Mouse (Mus musculus) intestine, embryonic 16.5 days (tissue): ENCODE measurements around the gene Ccdc120. TPM values are rescaled to one million over a fixed set of nuclear protein-coding genes. Genes with fewer than 3 reads are reported as not detected.

ENCODE experiments used
- ATAC-seq: fragments of 200-750 bp; cut with Nextera tagmentation; 2 replicates; pipeline ENCODE4 v1.8.0; 2017; ENCODE audit warnings: moderate TSS enrichment, moderate library complexity
- H3K27ac ChIP-seq: fragments of 300-500 bp; sonication (generic); 2 replicates; pipeline ENCODE4 v1.5.1; 2014; ENCODE audit warnings: mild to moderate bottlenecking, low read length
- H3K27me3 ChIP-seq: fragments of 300-500 bp; sonication (generic); replicated peaks from 2 replicates; pipeline ENCODE4 v1.6.1; 2014; ENCODE audit warnings: low read length, control low read depth, mixed read lengths; ENCODE audit not compliant: control insufficient read depth, insufficient read depth
- H3K36me3 ChIP-seq: fragments of 300-500 bp; sonication (generic); 2 replicates; pipeline ENCODE4 v1.6.1; 2014; ENCODE audit warnings: low read length, control low read depth; ENCODE audit not compliant: control insufficient read depth, insufficient read depth
- H3K4me1 ChIP-seq: fragments of 300-500 bp; sonication (generic); 2 replicates; pipeline ENCODE4 v1.6.1; 2014; ENCODE audit warnings: low read length, control low read depth, mixed read lengths; ENCODE audit not compliant: control insufficient read depth, insufficient read depth
- H3K4me2 ChIP-seq: fragments of 300-500 bp; sonication (generic); 2 replicates; pipeline ENCODE4 v1.6.1; 2014; ENCODE audit warnings: low read depth, low read length, control low read depth
- H3K4me3 ChIP-seq: fragments of 300-500 bp; sonication (generic); 2 replicates; pipeline ENCODE4 v1.5.1; 2014; ENCODE audit warnings: mild to moderate bottlenecking, low read length
- H3K9ac ChIP-seq: fragments of 300-500 bp; sonication (generic); 2 replicates; pipeline ENCODE4 v1.6.1; 2014; ENCODE audit warnings: low read depth, low read length
- H3K9me3 ChIP-seq: fragments of 300-500 bp; sonication (generic); 2 replicates; pipeline ENCODE4 v1.6.1; 2016; ENCODE audit warnings: low read length, control low read depth; ENCODE audit not compliant: control insufficient read depth
- WGBS: fragments of 180-500 bp; shearing (Covaris S2); extraction: QIAGEN DNeasy Blood & Tissue Kit; methylation state at CpG from one replicate; pipeline ENCODE4 v1.1.7; 2014; 5-methylcytosine and 5-hydroxymethylcytosine counted together
- polyA plus RNA-seq: library from polyadenylated mRNA; unstranded; fragments of >200 nt; fragmentation: Nextera tagmentation; extraction: Ambion mirVana; gene quantifications from 2 replicates; pipeline ENCODE4 v1.2.1, GENCODE M21; 2015

Ccdc120 gene
- 9.2 and 12.0 TPM in 2 replicates for polyA plus RNA-seq

DNA sequence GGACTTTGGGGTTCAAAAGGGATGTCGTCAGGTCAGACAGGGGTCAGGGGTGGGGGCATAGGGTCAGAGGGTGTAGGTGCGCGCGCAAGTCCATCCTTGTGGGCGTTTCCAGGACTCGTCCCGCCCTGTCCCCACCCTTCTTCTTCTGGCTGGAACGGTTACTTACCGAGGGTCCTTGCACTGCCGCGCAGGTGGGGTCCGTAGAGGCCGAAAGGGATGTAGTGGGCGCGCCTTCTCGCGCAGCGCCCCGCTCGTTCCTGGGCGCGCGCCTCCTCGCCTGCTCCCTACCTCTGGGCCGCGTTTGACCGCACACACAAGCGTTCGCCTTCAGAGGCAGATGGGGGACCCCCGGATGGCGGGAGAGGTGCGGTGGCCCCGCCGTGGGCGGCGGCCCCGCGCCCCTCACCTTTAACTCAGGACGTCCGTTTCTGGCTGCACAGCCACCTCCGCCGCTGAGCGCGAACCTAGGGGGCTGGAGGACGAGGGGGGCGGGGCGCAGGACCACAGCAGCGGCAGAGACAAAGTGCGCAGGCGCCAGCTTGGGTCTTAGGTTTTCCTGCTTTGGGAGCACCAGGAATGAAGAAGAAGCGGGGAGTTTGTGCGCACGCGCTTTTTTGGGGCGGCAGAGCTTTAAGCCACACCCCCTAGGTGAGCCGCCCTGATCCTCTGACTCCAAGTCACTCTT is at the start of gene Ccdc120:
TSS of gene Ccdc120 (minus strand) at position 474 of the 685 bp plus-strand sequence.
- H3K27me3 ChIP-seq: no peaks in the 10 kb centered on the region
- H3K27ac ChIP-seq: no peak within 1 kb of the TSS
- peak within 1 kb of the TSS; percentile 50 for H3K4me2 ChIP-seq
- H3K9ac ChIP-seq: peak within 1 kb of the TSS; percentile 78
- peak; percentile 83 for ATAC-seq
- H3K36me3 ChIP-seq: no peaks in the 10 kb centered on the region
- H3K9me3 ChIP-seq: no peaks in the 10 kb centered on the region
- peak within 1 kb of the TSS; percentile 65 for H3K4me3 ChIP-seq
- 9% methylated on average over 47 of the region's 56 CpGs for WGBS
- peaks cover 2% of the 10 kb centered on the region; the same call in 1 of the 2 replicates for H3K4me1 ChIP-seq

DNA sequence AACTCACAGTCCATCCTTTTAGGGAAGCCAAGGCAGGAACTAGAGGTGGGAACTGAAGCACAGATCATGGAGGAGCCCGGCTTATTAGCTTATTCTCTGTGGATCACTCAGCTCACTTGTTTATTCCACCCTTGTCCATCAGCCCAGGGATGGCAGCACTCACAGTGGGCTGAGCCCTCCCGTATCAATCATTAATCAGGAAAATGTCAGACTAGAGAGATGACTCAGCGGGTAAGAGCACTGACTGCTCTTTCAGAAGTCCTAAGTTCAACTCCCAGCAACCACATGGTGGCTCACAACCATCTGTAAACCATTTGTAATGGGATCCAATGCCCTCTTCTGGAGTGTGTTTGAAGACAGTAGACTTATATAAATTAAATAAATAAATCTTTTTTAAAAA is 46.6 kb upstream of the Ccdc120 start:
- H3K36me3 ChIP-seq: 0 out of 2 replicates have a peak, but pooled peaks cover 3% of the 10 kb centered on the region
- H3K4me1 ChIP-seq: no peaks in the 10 kb centered on the region
- H3K27ac ChIP-seq: no peak overlapping the region
- ATAC-seq: peak; percentile 70
- no peaks in the 10 kb centered on the region for H3K27me3 ChIP-seq
- H3K4me3 ChIP-seq: no peak overlapping the region
- H3K9me3 ChIP-seq: no peaks in the 10 kb centered on the region
- H3K9ac ChIP-seq: no peak overlapping the region
- no peak overlapping the region for H3K4me2 ChIP-seq
- 66% methylated on average over 3 of the region's 3 CpGs for WGBS

DNA sequence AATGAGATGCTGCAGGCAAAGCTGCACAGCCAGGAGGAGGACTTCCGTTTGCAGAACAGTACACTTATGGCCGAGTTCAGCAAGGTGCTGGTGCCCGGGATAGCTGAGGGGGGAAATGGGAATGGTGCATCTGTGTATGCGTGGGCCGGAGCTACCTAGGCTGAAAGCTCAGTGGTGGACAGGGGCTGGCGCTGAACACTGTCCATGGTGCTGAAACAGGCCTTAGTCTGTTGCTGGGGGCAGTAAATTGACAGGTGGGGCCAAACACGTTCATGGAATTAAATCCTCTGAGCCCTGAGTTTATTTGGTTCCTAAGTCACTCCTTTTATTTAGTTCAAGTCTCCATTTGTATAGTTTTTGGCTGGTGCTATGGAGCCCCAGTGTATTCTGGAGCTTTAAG is 44.3 kb upstream of the Ccdc120 start:
- no peak overlapping the region for H3K4me3 ChIP-seq
- no peaks in the 10 kb centered on the region for H3K9me3 ChIP-seq
- no peak for ATAC-seq
- H3K9ac ChIP-seq: no peak overlapping the region
- H3K27me3 ChIP-seq: no peaks in the 10 kb centered on the region
- 25% methylated on average over 7 of the region's 7 CpGs for WGBS
- no peak overlapping the region for H3K4me2 ChIP-seq
- H3K4me1 ChIP-seq: peaks cover 4% of the 10 kb centered on the region; the same call in 1 of the 2 replicates
- no peak overlapping the region for H3K27ac ChIP-seq
- 0 out of 2 replicates have a peak, but pooled peaks cover 3% of the 10 kb centered on the region for H3K36me3 ChIP-seq

DNA sequence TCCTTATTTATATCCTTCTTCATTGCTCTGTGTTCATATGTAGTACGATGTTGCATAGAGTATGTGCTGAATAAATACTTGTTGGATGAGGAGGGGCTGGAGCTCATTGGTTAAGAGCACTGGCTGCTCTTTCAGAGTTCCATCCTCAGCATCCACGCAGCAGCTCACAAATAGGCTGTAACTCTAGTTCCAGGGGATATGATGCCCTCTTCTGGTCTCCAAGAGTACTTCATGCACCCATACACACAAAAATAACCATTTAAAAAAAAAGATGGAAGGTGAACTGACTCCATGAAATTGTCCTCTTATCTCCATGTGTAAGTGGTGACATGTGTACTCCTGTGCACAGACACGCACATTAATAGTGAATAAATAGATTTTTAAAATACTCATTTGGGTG is 42.7 kb upstream of the Ccdc120 start:
- no peaks in the 10 kb centered on the region for H3K27me3 ChIP-seq
- no peaks in the 10 kb centered on the region for H3K9me3 ChIP-seq
- no peak overlapping the region for H3K4me2 ChIP-seq
- WGBS: 44% methylated on average over 3 of the region's 3 CpGs
- no peak overlapping the region for H3K4me3 ChIP-seq
- H3K9ac ChIP-seq: no peak overlapping the region
- no peak overlapping the region for H3K27ac ChIP-seq
- peaks cover 4% of the 10 kb centered on the region; the same call in 1 of the 2 replicates for H3K4me1 ChIP-seq
- no peak for ATAC-seq
- H3K36me3 ChIP-seq: 0 out of 2 replicates have a peak, but pooled peaks cover 3% of the 10 kb centered on the region

DNA sequence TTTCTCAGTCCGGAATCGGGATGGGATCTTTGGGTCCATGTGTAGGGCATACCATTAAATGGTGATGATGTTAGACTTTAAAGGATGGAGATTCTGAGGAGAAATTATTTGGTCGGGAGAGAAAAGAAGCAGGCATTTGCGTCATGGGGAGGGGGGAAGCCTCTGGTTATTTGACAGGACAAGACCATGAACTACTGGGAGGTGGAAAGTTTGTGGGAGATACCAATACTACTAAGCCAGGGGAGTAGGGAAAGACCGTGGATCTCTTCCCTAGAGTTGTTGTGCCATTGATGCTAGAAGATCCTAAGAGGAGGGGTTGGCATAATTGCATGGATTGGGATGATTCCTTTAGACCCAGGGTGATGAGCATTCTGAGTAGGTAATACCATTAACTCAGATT is 39.6 kb upstream of the Ccdc120 start:
- Histone ChIP-seq H3K9ac (peak overlapping the region; percentile 67), H3K36me3 (0 out of 2 replicates have a peak, but pooled peaks cover 3% of the 10 kb centered on the region), H3K4me2 (peak overlapping the region; percentile 53), H3K4me3 (peak overlapping the region; percentile 62), H3K27ac (no peak overlapping the region), H3K27me3 (no peaks in the 10 kb centered on the region), H3K4me1 (peaks cover 4% of the 10 kb centered on the region; the same call in 1 of the 2 replicates), H3K9me3 (no peaks in the 10 kb centered on the region)
- 22% methylated on average over 5 of the region's 5 CpGs for WGBS
- peak; percentile 5; the same call in 1 of the 2 replicates for ATAC-seq

DNA sequence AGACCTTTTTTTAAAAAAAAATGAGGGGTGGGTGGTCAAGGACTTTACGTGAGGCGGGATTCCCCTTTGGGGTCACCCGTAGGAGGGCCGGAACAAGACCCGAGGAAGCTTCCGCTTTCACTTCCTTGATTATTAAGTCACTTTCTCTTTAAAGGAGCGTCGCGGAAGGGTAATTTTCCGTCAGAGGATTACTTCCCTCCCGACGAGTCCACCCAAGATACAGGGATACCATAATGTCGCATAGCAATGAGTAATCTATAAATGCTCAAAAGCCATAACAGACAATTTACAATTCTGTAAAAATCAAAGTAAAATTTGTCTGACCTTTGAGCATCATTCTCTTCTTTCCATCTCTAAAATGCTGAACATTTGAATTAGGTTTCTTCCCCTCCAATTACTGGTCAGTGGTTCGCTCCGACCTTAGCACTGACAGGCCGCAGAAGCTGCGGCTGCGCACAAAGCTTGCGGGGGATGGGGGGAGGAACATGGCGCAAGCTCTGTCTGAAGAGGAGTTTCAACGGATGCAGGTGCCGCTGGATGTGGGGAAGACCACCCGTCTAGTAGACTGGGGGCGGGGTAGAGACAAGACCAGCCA is 38.9 kb upstream of the Ccdc120 start, which contains the start of gene Gripap1:
TSS of gene Gripap1 (plus strand) at position 224 of the 595 bp plus-strand sequence.
- H3K4me1 ChIP-seq: peaks cover 4% of the 10 kb centered on the region; the same call in 1 of the 2 replicates

DNA sequence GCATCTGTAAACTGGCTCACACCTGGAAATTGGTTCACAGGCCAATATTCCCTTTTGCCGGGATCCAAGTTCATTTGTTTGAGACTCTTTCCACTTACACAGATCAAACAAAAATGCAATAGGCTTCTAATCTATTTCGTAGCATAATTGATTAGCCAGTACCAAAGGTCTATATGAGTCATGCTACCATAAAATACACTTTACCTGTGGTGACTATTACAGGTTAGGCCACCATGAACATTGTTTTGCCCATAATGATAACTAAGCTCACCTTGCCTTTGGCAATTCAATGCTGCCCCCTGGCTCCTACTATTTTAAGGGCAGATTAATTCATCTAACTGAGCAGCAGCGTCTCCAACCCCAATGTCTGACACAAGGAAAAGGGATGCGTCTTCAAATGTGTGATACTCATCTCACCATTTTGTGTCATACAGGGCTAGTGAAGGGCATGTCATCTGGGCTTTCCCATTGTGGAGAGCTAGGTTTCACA is 31.9 kb upstream of the Ccdc120 start:
- Histone ChIP-seq H3K27me3 (no peaks in the 10 kb centered on the region), H3K9me3 (no peaks in the 10 kb centered on the region), H3K4me1 (no peaks in the 10 kb centered on the region), H3K36me3 (no peaks in the 10 kb centered on the region), H3K4me2 (no peak overlapping the region), H3K4me3 (no peak overlapping the region), H3K9ac (no peak overlapping the region), H3K27ac (0 out of 2 replicates have a peak overlapping the region, but pooled peaks have one; percentile 18)
- peak; percentile 82 for ATAC-seq
- WGBS: 69% methylated on average over 4 of the region's 4 CpGs

More for the DNA sequence above, 38.9 kb upstream of the Ccdc120 start, which contains the start of gene Gripap1:
- H3K27ac ChIP-seq: no peak within 1 kb of the TSS
- H3K36me3 ChIP-seq: 0 out of 2 replicates have a peak, but pooled peaks cover 3% of the 10 kb centered on the region
- H3K9ac ChIP-seq: peak within 1 kb of the TSS; percentile 67
- no peaks in the 10 kb centered on the region for H3K27me3 ChIP-seq
- 13% methylated on average over 24 of the region's 24 CpGs for WGBS
- peak within 1 kb of the TSS; percentile 53 for H3K4me2 ChIP-seq
- peak within 1 kb of the TSS; percentile 62 for H3K4me3 ChIP-seq
- no peaks in the 10 kb centered on the region for H3K9me3 ChIP-seq
- peak; percentile 92 for ATAC-seq

DNA sequence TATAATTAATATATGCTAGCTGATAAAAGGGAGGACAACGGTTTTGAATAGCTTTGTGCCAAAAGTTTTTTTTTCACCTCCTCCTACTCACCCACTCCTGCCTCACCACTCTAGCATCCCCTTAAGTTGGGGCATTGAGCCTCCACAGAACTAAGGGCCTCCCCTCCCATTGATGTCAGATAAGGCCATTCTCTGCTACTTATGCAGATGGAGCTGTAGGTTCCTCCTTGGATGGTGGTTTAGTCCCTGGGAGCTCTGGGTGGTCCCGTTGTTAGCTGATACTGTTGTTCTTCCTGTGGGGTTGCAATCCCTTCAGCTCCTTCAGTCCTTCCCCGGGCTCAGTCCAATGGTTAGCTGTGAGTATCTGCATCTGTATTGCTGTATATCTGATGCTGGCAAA is 28.6 kb upstream of the Ccdc120 start:
- Histone ChIP-seq H3K9ac (no peak overlapping the region), H3K4me3 (no peak overlapping the region), H3K36me3 (no peaks in the 10 kb centered on the region), H3K27ac (no peak overlapping the region), H3K27me3 (no peaks in the 10 kb centered on the region), H3K9me3 (no peaks in the 10 kb centered on the region), H3K4me2 (no peak overlapping the region), H3K4me1 (no peaks in the 10 kb centered on the region)
- no peak for ATAC-seq
- WGBS: 18% methylated on average over 3 of the region's 3 CpGs

DNA sequence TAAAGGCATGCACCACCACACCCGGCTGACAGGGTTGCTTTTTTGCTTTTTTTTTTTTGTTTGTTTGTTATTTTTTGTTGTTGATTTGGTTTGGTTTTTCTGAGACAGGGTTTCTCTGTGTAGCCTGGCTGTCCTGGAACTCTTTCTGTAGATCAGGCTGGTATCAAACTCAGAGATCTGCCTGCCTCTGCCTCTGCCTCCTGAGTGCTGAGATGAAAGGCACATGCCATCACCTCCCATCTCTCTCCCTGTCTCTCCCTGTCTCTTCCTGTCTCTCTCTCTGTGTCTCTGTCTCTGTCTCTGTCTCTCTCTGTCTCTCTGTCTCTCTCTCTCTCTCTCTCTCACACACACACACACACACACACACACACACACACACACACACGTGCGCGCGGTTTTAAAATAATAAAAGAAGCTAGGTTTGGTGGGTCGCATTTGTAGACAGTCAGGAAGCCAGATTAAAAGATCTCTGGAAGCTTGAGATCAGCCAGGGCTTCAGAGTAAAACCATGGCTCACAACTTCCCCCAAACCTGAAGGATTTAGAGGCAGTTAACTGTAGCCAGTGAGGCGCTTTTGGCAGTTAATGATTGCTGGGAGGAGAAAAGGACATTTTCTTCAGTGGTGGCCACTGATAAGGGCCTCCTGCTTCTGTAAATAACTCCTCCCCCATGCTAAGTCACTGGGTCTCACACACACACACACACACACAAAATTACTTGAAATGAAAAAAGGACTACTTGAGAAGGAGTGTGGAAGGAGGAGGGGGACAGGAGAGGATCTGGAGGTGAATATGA is 27.9 kb upstream of the Ccdc120 start:
- Histone ChIP-seq H3K4me3 (no peak overlapping the region), H3K9ac (no peak overlapping the region), H3K9me3 (no peaks in the 10 kb centered on the region), H3K27ac (no peak overlapping the region), H3K4me2 (no peak overlapping the region), H3K27me3 (no peaks in the 10 kb centered on the region), H3K4me1 (no peaks in the 10 kb centered on the region), H3K36me3 (no peaks in the 10 kb centered on the region)
- peak; percentile 67; the same call in 1 of the 2 replicates for ATAC-seq
- 52% methylated on average over 7 of the region's 7 CpGs for WGBS
